Mouse (Mus musculus) forebrain, embryonic 13.5 days (tissue): ENCODE data around the gene Sdhd. TPM values are rescaled to one million over a fixed set of nuclear protein-coding genes. Genes with fewer than 3 reads are reported as not detected.
"Not testable (repeated sequence)": the region's sequence is repeated elsewhere in the genome, so short reads cannot be mapped to it uniquely, and the experiment has no call there.

ENCODE experiments used
- ATAC-seq: fragments of 200-750 bp; cut with Nextera tagmentation; 2 replicates; pipeline ENCODE4 v1.8.0; 2017
- H3K27ac ChIP-seq: fragments of 300-500 bp; sonication (generic); 2 replicates; pipeline ENCODE4 v1.5.1; 2015; ENCODE audit warnings: inconsistent platforms, mild to moderate bottlenecking, moderate library complexity
- H3K27me3 ChIP-seq: fragments of 300-500 bp; sonication (generic); 2 replicates; pipeline ENCODE4 v1.6.1; 2015; ENCODE audit warnings: mild to moderate bottlenecking, inconsistent platforms
- H3K36me3 ChIP-seq: fragments of 300-500 bp; sonication (generic); 2 replicates; pipeline ENCODE4 v1.6.1; 2015; ENCODE audit warnings: mild to moderate bottlenecking, inconsistent platforms; ENCODE audit not compliant: poor library complexity, severe bottlenecking
- H3K4me1 ChIP-seq: fragments of 300-500 bp; sonication (generic); 2 replicates; pipeline ENCODE4 v1.6.1; 2015; ENCODE audit warnings: inconsistent platforms
- H3K4me2 ChIP-seq: fragments of 300-500 bp; sonication (generic); 2 replicates; pipeline ENCODE4 v1.6.1; 2015; ENCODE audit warnings: inconsistent platforms, mild to moderate bottlenecking, moderate library complexity
- H3K4me3 ChIP-seq: fragments of 300-500 bp; sonication (generic); 2 replicates; pipeline ENCODE4 v1.5.1; 2015; ENCODE audit warnings: mild to moderate bottlenecking, inconsistent platforms
- H3K9ac ChIP-seq: fragments of 300-500 bp; sonication (generic); 2 replicates; pipeline ENCODE4 v1.6.1; 2015; ENCODE audit warnings: mild to moderate bottlenecking, inconsistent platforms
- H3K9me3 ChIP-seq: fragments of 300-500 bp; sonication (generic); replicated peaks from 2 replicates; pipeline ENCODE4 v1.6.1; 2016; ENCODE audit warnings: inconsistent platforms
- WGBS: fragments of 180-500 bp; shearing (Covaris S2); methylation state at CpG from one replicate; pipeline ENCODE4 v1.1.7; 2015; 5-methylcytosine and 5-hydroxymethylcytosine counted together
- polyA plus RNA-seq: library from polyadenylated mRNA; unstranded; fragments of >200 nt; fragmentation: Nextera tagmentation; extraction: Ambion mirVana; gene quantifications from 2 replicates; pipeline ENCODE4 v1.2.1, GENCODE M21; 2015

The Sdhd gene
- polyA plus RNA-seq, result 214 and 228 TPM in 2 replicates

GRCm38 (mm10) chr9:50603189-50603997 is at the start of gene Sdhd, which contains the start of gene Timm8b:
Gene Sdhd (minus strand): TSS chr9:50603812.
Gene Timm8b (plus strand): TSS chr9:50603910.
- H3K4me1 ChIP-seq, result peaks cover 25% of the 10 kb centered on the region
- peaks cover 49% of the 10 kb centered on the region for H3K36me3 ChIP-seq
- peak within 1 kb of the TSS; percentile 77 for H3K4me2 ChIP-seq
- peak within 1 kb of the TSS; percentile 89 for H3K9ac ChIP-seq
- no peaks in the 10 kb centered on the region for H3K27me3 ChIP-seq
- WGBS, result 1% methylated on average over 48 of the region's 48 CpGs
- ATAC-seq, result peak; percentile 98
- peak within 1 kb of the TSS; percentile 82 for H3K27ac ChIP-seq
- no peaks in the 10 kb centered on the region for H3K9me3 ChIP-seq
- peak within 1 kb of the TSS; percentile 86 for H3K4me3 ChIP-seq

GRCm38 (mm10) chr9:50650503-50650902 is 46.9 kb upstream of the Sdhd start:
- no peak overlapping the region for H3K4me2 ChIP-seq
- 95% methylated on average over 10 of the region's 10 CpGs for WGBS
- no peaks in the 10 kb centered on the region for H3K4me1 ChIP-seq
- H3K36me3 ChIP-seq, result peaks cover 96% of the 10 kb centered on the region
- no peak overlapping the region for H3K4me3 ChIP-seq
- H3K27me3 ChIP-seq, result no peaks in the 10 kb centered on the region
- no peak overlapping the region for H3K9ac ChIP-seq
- ATAC-seq, result no peak
- H3K27ac ChIP-seq, result no peak overlapping the region
- no peaks in the 10 kb centered on the region for H3K9me3 ChIP-seq

- Histone ChIP-seq H3K9ac (no peak overlapping the region), H3K36me3 (peaks cover 94% of the 10 kb centered on the region), H3K9me3 (no peaks in the 10 kb centered on the region), H3K27ac (no peak overlapping the region), H3K4me3 (no peak overlapping the region), H3K27me3 (no peaks in the 10 kb centered on the region), H3K4me1 (no peaks in the 10 kb centered on the region), H3K4me2 (no peak overlapping the region)
- WGBS, result 76% methylated on average over 10 of the region's 10 CpGs
- ATAC-seq, result no peak
These were observed 43.3 kb upstream of the Sdhd start for GRCm38 (mm10) chr9:50646826-50647370.

- 95% methylated on average over 11 of the region's 11 CpGs for WGBS
- no peaks in the 10 kb centered on the region for H3K4me1 ChIP-seq
- no peak overlapping the region for H3K27ac ChIP-seq
- H3K36me3 ChIP-seq, result peaks cover 64% of the 10 kb centered on the region
- H3K4me2 ChIP-seq, result no peak overlapping the region
- no peak overlapping the region for H3K4me3 ChIP-seq
- no peak for ATAC-seq
- no peaks in the 10 kb centered on the region for H3K27me3 ChIP-seq
- no peaks in the 10 kb centered on the region for H3K9me3 ChIP-seq
- H3K9ac ChIP-seq, result no peak overlapping the region
These were observed 30.7 kb upstream of the Sdhd start for GRCm38 (mm10) chr9:50634270-50634669.

GRCm38 (mm10) chr9:50633059-50633458 is 29.4 kb upstream of the Sdhd start:
- Histone ChIP-seq H3K27ac (no peak overlapping the region), H3K27me3 (no peaks in the 10 kb centered on the region), H3K9me3 (no peaks in the 10 kb centered on the region), H3K4me1 (no peaks in the 10 kb centered on the region), H3K36me3 (peaks cover 52% of the 10 kb centered on the region), H3K9ac (no peak overlapping the region), H3K4me3 (no peak overlapping the region), H3K4me2 (no peak overlapping the region)
- WGBS, result 69% methylated on average over 2 of the region's 2 CpGs
- ATAC-seq, result no peak

- H3K4me2 ChIP-seq, result no peak overlapping the region
- no peak overlapping the region for H3K27ac ChIP-seq
- no peaks in the 10 kb centered on the region for H3K9me3 ChIP-seq
- no peak for ATAC-seq
- no peaks in the 10 kb centered on the region for H3K4me1 ChIP-seq
- peaks cover 43% of the 10 kb centered on the region for H3K36me3 ChIP-seq
- H3K27me3 ChIP-seq, result no peaks in the 10 kb centered on the region
- WGBS, result 91% methylated on average over 6 of the region's 6 CpGs
- no peak overlapping the region for H3K4me3 ChIP-seq
- no peak overlapping the region for H3K9ac ChIP-seq
These were observed 28.5 kb upstream of the Sdhd start for GRCm38 (mm10) chr9:50632016-50632688.

- H3K4me2 ChIP-seq, H3K4me1 ChIP-seq, H3K27me3 ChIP-seq, H3K9ac ChIP-seq, H3K9me3 ChIP-seq, H3K27ac ChIP-seq, ATAC-seq, H3K4me3 ChIP-seq: not testable (repeated sequence)
- peaks cover 34% of the 10 kb centered on the region for H3K36me3 ChIP-seq
- WGBS, result 94% methylated on average over 6 of the region's 8 CpGs
These were observed 27.3 kb upstream of the Sdhd start for GRCm38 (mm10) chr9:50630903-50631302.

- Histone ChIP-seq H3K27ac (no peak overlapping the region), H3K27me3 (no peaks in the 10 kb centered on the region), H3K9ac (no peak overlapping the region), H3K4me2 (peak overlapping the region; percentile 89), H3K4me1 (peaks cover 18% of the 10 kb centered on the region), H3K36me3 (peaks cover 24% of the 10 kb centered on the region), H3K4me3 (peak overlapping the region; percentile 100), H3K9me3 (no peaks in the 10 kb centered on the region)
- WGBS, result 62% methylated on average over 9 of the region's 9 CpGs
- no peak for ATAC-seq
These were observed 14.2 kb upstream of the Sdhd start for GRCm38 (mm10) chr9:50617794-50618330.

- WGBS, result under 1% methylated on average over 72 of the region's 81 CpGs
- peak; percentile 97 for ATAC-seq
- H3K27me3 ChIP-seq, result no peaks in the 10 kb centered on the region
- peaks cover 33% of the 10 kb centered on the region for H3K36me3 ChIP-seq
- H3K9me3 ChIP-seq, result no peaks in the 10 kb centered on the region
- peak within 1 kb of the TSS; percentile 95 for H3K27ac ChIP-seq
- peak within 1 kb of the TSS; percentile 89 for H3K4me2 ChIP-seq
- peaks cover 18% of the 10 kb centered on the region for H3K4me1 ChIP-seq
- peak within 1 kb of the TSS; percentile 100 for H3K4me3 ChIP-seq
- H3K9ac ChIP-seq, result peak within 1 kb of the TSS; percentile 95
These were observed 13.4 kb upstream of the Sdhd start, which contains the start of the genes Pih1d2 and Nkapd1 for GRCm38 (mm10) chr9:50616766-50617603. Gene Pih1d2 (plus strand): TSS chr9:50617321. Gene Nkapd1 (minus strand): TSS chr9:50617464.

GRCm38 (mm10) chr9:50616161-50616560 is 12.5 kb upstream of the Sdhd start:
- Histone ChIP-seq H3K4me1 (peaks cover 18% of the 10 kb centered on the region), H3K9ac (peak overlapping the region; percentile 95), H3K4me2 (peak overlapping the region; percentile 89), H3K27ac (no peak overlapping the region), H3K9me3 (no peaks in the 10 kb centered on the region), H3K27me3 (no peaks in the 10 kb centered on the region), H3K36me3 (peaks cover 40% of the 10 kb centered on the region), H3K4me3 (peak overlapping the region; percentile 100)
- 43% methylated on average over 11 of the region's 11 CpGs for WGBS
- ATAC-seq, result no peak

- no peak for ATAC-seq
- Histone ChIP-seq H3K9ac (no peak overlapping the region), H3K36me3 (peaks cover 73% of the 10 kb centered on the region), H3K27me3 (no peaks in the 10 kb centered on the region), H3K4me3 (no peak overlapping the region), H3K4me1 (peaks cover 14% of the 10 kb centered on the region), H3K27ac (no peak overlapping the region), H3K4me2 (no peak overlapping the region), H3K9me3 (no peaks in the 10 kb centered on the region)
- WGBS, result 93% methylated on average over 4 of the region's 4 CpGs
These were observed 8.5 kb upstream of the Sdhd start for GRCm38 (mm10) chr9:50612115-50612514.
